Mouse (Mus musculus): ENCODE measurements at regions not wholly inside any gene's neighbourhood (a gene's known extent, or its start where the extent isn't known, plus 50 kb on each side); places are given as distances from the start of the nearest gene placed in this dataset.
"Not testable (repeated sequence)": the region's sequence is repeated elsewhere in the genome, so short reads cannot be mapped to it uniquely, and the experiment has no call there.

DNA sequence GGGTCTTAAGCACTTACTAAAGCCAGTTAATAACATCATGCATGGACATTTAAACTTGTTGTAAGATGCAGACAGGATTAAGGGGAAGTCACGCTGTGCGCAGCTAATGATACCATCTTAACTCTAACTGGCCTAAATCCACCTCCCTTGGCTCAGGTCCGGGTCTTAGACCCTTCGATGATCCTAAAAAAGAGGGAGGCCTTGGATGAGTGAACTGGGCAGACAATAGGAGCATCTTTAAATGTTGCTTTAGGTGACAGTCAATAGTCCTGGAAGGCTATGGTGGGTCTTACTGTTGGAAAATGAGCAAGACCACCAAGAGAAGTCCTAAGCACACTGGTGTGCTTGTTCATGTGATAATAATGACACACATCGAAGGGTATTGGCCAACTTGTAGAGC is 242.1 kb downstream of the Mef2c start:
- no peak for DNase-seq (ENCODE audit: low read depth, low spot score)
- Histone ChIP-seq H3K36me3 (ENCODE audit: control insufficient read depth, insufficient read depth, low read length, poor library complexity, severe bottlenecking) (no peaks in the 10 kb centered on the region), H3K27me3 (ENCODE audit: control insufficient read depth, insufficient read depth, low read length, poor library complexity, severe bottlenecking) (no peaks in the 10 kb centered on the region)

DNA sequence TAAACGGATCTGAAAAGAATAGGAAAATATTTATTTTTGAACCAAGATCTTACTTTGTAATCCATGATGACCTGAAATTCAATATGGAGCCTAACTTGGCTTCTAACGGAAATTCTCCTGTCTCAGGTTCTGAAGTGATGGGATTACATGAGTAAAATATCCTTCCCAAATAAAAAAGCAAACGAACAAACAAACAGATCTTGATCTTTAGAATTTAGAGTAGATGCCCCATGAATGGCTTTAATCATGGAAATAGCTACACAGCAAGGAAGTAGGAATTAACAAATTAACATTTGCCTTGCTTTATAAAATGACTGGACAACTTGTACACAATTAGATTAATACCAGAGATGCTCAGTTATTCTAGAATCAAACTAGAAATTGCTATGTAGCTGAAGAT is 243.8 kb downstream of the Mef2c start:
- no peak for DNase-seq (ENCODE audit: low read depth, low spot score)
- Histone ChIP-seq H3K27me3 (ENCODE audit: control insufficient read depth, insufficient read depth, low read length, poor library complexity, severe bottlenecking) (no peaks in the 10 kb centered on the region), H3K36me3 (ENCODE audit: control insufficient read depth, insufficient read depth, low read length, poor library complexity, severe bottlenecking) (no peaks in the 10 kb centered on the region)

DNA sequence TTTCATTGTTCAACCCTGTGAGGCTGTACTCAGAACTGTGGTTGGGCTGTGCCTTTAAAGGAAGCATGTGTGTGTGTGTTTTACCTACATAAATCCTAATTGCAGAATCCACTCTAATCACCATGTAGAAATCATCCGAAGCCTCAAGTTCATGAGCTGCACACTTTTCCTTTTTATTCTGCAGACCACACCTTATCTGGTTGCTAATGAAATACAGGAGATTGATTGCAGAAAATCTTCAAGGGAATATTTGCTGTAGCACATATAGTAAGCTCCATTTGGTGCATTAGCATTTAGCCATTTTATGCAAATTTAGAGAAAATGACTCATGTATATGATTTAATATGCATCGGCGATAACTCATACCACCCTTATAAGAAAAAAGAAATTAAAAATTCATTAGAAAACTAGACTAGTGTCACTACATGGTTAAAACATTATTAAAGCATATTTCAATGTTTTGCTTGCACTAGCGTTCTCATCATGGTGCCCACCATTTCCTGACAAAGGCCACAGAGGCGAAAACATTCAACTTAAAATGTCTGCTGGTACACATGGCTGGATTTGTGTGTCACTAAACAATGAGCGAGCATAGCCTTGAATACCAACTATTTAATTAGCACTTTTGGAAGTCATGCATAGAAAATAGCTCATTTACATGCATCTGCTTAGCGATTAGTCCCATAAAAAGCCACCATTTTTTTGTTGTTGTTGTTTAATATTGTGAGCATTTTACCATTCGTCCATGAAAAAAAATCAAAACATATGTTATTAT is 245.7 kb downstream of the Mef2c start:
- H3K36me3 ChIP-seq (ENCODE audit: control insufficient read depth, insufficient read depth, low read length, poor library complexity, severe bottlenecking): no peaks in the 10 kb centered on the region
- DNase-seq (ENCODE audit: low read depth, low spot score): no peak

DNA sequence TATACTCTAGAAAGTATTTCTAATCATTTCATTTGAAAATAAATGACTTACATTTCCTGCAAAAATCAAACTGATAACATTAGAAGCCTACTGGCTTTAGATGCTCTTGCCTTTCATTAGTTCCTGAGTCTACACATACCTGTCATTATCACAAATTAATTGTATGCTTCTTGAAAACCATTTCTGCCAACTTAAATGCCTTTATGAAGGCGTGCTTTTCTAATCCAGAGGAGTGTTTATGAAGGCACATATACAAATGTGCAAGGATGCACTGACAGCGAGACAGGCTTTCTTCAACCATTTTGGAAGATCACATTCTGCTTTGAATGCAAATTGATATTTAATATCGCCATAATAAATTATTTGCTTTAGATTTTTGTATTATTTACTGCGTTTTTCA is 246.6 kb downstream of the Mef2c start:
- Histone ChIP-seq H3K27me3 (ENCODE audit: control insufficient read depth, insufficient read depth, low read length, poor library complexity, severe bottlenecking) (no peaks in the 10 kb centered on the region), H3K36me3 (ENCODE audit: control insufficient read depth, insufficient read depth, low read length, poor library complexity, severe bottlenecking) (no peaks in the 10 kb centered on the region)
- no peak for DNase-seq (ENCODE audit: low read depth, low spot score)

More for the DNA sequence above, 245.7 kb downstream of the Mef2c start:
- no peaks in the 10 kb centered on the region for H3K27me3 ChIP-seq (ENCODE audit: control insufficient read depth, insufficient read depth, low read length, poor library complexity, severe bottlenecking)

DNA sequence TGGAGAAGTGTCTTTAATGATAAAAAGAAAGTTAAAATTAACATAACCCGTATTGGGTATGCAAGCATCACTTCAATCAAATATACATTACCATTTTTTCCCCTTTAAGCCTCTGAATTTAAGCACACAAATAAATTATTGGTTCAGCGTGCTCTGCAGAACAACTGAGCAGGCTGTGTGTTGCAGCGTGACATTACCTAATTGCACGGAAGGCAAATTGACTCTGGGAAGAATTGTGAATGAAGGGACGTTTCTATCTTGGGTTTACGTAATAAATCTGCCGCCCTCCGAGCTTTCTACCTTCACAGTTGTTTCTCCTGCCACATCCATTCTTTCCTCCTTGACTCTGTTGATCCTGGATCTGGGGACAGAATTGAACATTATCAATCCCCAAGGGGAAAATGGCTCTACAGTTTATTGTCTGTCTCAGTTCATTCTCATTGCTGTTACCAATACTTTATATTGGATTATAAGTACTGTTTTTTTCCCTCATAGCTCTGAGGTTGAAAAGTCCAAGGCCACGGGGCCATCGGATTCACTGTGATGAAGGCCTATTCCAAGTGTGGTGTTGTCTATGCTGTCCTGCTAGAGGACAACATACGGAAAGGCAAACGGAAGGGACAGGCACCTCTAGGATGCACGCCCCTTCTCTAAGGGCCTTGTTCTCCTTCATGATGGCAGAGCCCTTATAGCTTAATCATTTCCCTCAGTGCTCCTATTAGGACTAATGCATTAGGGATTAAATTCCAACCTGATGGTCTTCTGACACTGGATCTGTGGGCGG is 256.7 kb downstream of the Mef2c start:
- no peak for DNase-seq (ENCODE audit: low read depth, low spot score)
- H3K36me3 ChIP-seq (ENCODE audit: control insufficient read depth, insufficient read depth, low read length, poor library complexity, severe bottlenecking): no peaks in the 10 kb centered on the region
- no peaks in the 10 kb centered on the region for H3K27me3 ChIP-seq (ENCODE audit: control insufficient read depth, insufficient read depth, low read length, poor library complexity, severe bottlenecking)

DNA sequence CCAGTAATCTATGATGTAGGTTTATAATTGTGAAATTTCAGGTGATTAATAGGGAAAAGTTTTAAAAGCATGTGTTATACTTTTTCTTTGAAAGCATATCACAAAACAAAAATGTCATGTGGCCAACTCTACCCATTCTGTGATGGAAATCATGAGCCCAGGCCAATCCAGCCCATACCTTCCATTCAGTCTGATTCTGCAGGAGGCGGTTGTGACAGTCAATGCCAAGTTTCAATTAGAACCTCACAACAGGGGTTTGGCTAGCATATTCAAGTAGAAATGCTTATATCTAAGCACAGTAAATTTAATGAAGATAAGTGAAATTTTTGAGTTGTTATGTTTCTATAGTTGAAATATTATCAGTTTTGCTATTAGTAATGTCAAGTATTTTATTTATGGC is 258.6 kb downstream of the Mef2c start:
- H3K27me3 ChIP-seq (ENCODE audit: control insufficient read depth, insufficient read depth, low read length, poor library complexity, severe bottlenecking): no peaks in the 10 kb centered on the region
- H3K36me3 ChIP-seq (ENCODE audit: control insufficient read depth, insufficient read depth, low read length, poor library complexity, severe bottlenecking): no peaks in the 10 kb centered on the region
- no peak for DNase-seq (ENCODE audit: low read depth, low spot score)

DNA sequence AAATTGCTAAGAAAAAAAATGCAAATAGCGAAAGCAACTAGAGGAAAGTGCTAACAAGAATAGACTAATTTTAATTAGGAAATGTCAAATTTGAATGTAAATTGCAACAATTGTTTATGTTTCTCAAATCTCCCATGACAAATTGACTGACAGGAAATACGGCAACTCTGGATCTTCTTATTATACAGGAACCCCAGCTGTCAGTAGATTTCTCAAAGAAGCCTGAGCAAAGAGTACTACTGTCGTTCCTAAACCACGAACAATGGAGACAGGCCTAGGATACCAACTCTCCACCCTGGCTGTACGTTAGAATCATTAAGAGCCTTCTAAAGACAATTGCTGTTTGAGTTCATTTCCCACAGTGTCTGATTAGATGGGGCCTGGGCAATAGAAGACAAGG is 259.5 kb downstream of the Mef2c start:
- not testable (repeated sequence) for DNase-seq (ENCODE audit: low read depth, low spot score); H3K27me3 ChIP-seq (ENCODE audit: control insufficient read depth, insufficient read depth, low read length, poor library complexity, severe bottlenecking); H3K36me3 ChIP-seq (ENCODE audit: control insufficient read depth, insufficient read depth, low read length, poor library complexity, severe bottlenecking)

DNA sequence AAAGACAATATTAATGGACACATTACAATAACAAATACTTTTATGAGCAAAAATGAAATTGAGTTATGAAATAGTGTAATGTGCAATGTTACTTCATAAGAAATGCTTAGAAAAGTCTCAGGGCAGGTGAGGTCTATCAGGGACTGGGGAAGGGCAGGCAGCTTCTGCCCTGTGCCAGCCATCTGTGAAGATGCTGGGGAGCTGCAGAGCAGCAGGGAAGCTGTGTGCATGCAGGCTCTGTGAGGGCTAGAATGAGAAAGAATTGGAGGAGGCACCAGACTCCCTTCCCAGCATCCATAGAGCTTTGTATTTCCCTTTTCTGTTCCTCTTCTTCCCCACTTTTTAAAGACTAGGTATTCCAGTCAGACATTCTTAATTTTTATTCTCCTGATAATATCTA is 281.8 kb downstream of the Mef2c start:
- Histone ChIP-seq H3K27me3 (ENCODE audit: control insufficient read depth, insufficient read depth, low read length, poor library complexity, severe bottlenecking) (no peaks in the 10 kb centered on the region), H3K36me3 (ENCODE audit: control insufficient read depth, insufficient read depth, low read length, poor library complexity, severe bottlenecking) (no peaks in the 10 kb centered on the region)
- no peak for DNase-seq (ENCODE audit: low read depth, low spot score)

DNA sequence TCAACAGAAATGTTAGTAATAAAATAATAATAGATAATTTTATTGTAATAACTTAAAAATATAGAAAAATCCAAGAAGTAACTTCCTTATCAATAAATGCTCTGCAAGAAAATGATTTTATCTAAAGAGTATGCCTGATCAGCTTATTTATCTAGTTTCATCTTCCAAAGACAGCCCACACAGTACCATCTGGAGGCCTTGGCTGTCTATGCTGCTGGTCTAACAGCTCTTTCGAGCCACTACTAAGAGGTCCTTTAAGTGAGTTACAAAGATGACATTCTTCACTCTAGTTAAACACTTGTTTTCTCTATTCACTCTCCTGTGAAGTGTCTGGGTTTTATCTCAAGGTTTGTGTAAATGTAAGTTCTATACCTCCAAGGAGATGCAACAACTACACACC is 305.7 kb downstream of the Mef2c start:
- DNase-seq (ENCODE audit: low read depth, low spot score): no peak
- no peaks in the 10 kb centered on the region for H3K27me3 ChIP-seq (ENCODE audit: control insufficient read depth, insufficient read depth, low read length, poor library complexity, severe bottlenecking)
- no peaks in the 10 kb centered on the region for H3K36me3 ChIP-seq (ENCODE audit: control insufficient read depth, insufficient read depth, low read length, poor library complexity, severe bottlenecking)

DNA sequence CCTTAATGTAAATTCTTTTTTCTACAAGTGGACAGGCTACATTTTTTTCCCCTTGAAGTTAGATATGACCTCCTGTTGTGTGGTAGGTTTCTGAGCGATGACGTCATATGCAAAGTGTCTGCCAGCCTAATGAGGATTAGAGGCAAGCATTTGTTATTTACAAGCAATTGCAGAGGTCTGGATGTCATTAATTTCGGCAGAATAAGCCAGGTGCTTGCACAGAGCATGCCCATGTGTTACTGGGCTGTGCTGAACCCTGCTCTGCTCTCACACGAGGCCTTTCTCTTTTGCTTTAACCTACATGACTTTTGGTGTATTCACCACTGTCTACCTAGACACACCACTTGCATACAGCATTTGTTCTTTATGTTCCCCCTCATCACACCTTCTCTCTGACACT is 316.5 kb downstream of the Mef2c start:
- Histone ChIP-seq H3K36me3 (ENCODE audit: control insufficient read depth, insufficient read depth, low read length, poor library complexity, severe bottlenecking) (no peaks in the 10 kb centered on the region), H3K27me3 (ENCODE audit: control insufficient read depth, insufficient read depth, low read length, poor library complexity, severe bottlenecking) (no peaks in the 10 kb centered on the region)
- DNase-seq (ENCODE audit: low read depth, low spot score): no peak

DNA sequence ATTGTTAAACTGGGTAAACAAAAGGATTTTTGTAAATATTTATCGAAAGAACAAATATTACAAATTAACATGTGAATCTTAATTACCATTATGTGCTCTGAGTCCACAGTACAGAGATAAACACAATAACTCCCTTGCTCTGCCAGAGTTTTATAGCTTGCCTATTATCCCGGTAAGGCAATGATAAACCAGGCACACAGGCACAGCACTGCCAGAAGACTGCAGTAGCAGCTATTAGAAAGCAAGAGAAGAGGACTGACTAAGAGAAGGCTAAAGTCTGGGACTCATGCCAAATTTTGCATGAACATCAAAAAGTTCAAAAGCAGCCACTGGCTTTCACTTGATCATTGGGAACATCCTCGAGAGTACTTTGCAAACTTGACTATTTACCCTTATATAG is 316.9 kb downstream of the Mef2c start:
- Histone ChIP-seq H3K27me3 (ENCODE audit: control insufficient read depth, insufficient read depth, low read length, poor library complexity, severe bottlenecking) (no peaks in the 10 kb centered on the region), H3K36me3 (ENCODE audit: control insufficient read depth, insufficient read depth, low read length, poor library complexity, severe bottlenecking) (no peaks in the 10 kb centered on the region)
- no peak for DNase-seq (ENCODE audit: low read depth, low spot score)

DNA sequence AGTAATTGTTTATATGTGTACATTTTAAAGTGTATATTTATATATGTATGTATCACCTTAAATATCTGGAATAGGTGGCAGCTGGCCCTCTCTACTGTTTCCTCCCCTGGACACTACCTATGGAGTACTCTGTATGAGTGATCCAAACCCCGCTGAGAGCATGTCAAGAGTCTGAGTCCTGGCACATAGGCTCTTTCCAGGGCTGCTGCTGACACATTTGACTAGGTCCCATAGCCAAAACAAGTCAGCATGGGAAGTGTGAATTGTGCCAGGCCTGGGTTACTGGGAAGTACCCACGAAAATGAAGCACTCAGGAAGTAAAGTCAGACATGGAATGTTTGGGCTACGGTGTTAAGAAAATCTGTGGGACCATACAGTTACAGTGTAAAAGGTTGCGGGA is 321.1 kb downstream of the Mef2c start:
- H3K36me3 ChIP-seq (ENCODE audit: control insufficient read depth, insufficient read depth, low read length, poor library complexity, severe bottlenecking): no peaks in the 10 kb centered on the region
- no peaks in the 10 kb centered on the region for H3K27me3 ChIP-seq (ENCODE audit: control insufficient read depth, insufficient read depth, low read length, poor library complexity, severe bottlenecking)
- no peak for DNase-seq (ENCODE audit: low read depth, low spot score)

DNA sequence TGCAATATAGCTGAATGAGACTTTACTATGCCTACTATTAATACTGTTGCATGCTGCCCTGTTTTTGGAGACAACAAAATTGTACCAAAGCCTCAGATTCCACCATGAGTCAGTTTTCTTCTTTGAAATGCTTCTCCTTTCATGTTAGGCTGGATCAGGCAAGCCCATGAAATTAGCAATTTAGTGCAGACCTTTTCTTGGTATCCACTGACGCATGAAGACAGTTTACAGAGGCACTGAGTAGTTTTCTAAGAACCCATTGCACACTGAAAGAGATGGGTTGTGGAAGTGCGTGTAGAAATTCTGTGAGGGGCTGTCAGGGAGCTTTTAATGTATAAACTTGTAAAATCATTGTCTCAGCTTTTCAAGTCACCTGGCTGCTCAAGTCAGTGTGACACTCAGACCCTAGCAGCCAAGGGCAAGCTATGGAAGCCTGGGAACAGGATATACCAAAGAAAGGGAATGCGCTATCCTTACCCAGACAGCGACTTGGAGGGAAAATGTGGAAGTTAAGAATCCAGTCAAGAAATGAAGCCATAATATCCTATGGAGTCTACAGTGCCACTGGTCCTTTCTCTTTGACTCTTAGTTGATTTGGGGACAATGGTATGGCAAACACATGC is 323.1 kb downstream of the Mef2c start:
- no peaks in the 10 kb centered on the region for H3K36me3 ChIP-seq (ENCODE audit: control insufficient read depth, insufficient read depth, low read length, poor library complexity, severe bottlenecking)
- no peaks in the 10 kb centered on the region for H3K27me3 ChIP-seq (ENCODE audit: control insufficient read depth, insufficient read depth, low read length, poor library complexity, severe bottlenecking)
- DNase-seq (ENCODE audit: low read depth, low spot score): no peak

DNA sequence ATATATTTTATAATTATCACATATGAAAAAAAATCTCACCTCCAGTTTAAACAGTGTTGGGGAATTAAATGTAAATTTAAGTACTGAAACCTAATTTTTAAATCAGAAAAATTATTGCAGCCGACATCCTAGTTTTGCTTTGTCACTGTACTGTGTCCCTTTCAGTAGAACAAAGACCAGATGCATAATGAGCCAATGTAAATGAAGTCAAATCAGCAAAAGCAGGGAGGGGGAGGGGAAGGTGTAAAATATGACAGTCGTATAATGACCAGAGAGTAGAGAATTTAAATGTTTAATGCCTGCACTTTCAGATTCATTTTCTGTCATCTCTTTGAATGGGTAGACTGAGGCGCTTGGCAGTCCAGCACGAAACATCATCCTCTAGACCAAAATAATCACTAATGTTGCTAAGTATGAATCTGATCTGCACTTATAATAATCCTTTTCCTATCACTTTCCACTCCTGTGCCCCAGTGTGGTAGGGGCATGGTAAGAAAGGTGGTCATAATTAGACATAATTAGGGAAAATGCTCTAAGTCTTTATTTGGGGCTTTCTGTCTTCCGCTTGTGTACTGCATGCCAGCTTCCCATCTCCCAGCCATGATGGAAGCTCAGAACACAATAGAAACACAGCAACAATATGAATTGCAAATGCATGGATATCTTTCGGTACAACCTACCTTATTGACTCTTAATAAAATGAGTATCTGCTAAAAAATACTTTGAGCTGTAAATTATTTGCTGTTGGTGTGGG is 356.0 kb upstream of the Tmem161b start:
- no peak for DNase-seq (ENCODE audit: low read depth, low spot score)
- H3K36me3 ChIP-seq (ENCODE audit: control insufficient read depth, insufficient read depth, low read length, poor library complexity, severe bottlenecking): no peaks in the 10 kb centered on the region
- no peaks in the 10 kb centered on the region; the same call in 1 of the 2 replicates for H3K27me3 ChIP-seq (ENCODE audit: control insufficient read depth, insufficient read depth, low read length, poor library complexity, severe bottlenecking)

DNA sequence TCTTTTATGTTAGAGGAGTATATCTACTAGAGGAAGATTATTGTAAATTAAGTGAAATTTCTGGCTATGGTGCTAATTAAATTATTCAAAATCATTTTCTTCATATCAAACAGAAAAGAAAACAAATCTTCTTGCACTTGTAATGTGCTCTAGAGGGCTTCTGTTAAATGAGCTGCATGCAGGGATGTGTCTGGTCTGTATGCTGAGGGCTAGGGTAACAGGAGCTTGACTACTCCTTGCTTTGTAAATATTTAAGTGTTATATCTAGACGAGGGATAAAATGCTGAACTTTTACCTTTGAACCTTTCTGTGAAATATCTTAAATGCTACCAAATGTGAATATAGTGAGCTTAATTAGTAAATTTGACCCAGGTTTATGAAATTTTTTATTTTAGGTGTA is 354.9 kb upstream of the Tmem161b start:
- no peak for DNase-seq (ENCODE audit: low read depth, low spot score)
- Histone ChIP-seq H3K36me3 (ENCODE audit: control insufficient read depth, insufficient read depth, low read length, poor library complexity, severe bottlenecking) (no peaks in the 10 kb centered on the region), H3K27me3 (ENCODE audit: control insufficient read depth, insufficient read depth, low read length, poor library complexity, severe bottlenecking) (no peaks in the 10 kb centered on the region; the same call in 1 of the 2 replicates)

All from splenic B cell, adult 2 months (primary cell).